Mouse (Mus musculus): ENCODE results near the gene Prr5l. TPM values are rescaled to one million over a fixed set of nuclear protein-coding genes. Genes with fewer than 3 reads are reported as not detected.
A peak's percentile ranks its signal among the peaks of the same experiment; 100 is the strongest.

Gene Prr5l
- total RNA-seq, 2 experiments from 2014 or later: 3.8 to 4.6 TPM

- no peak for DNase-seq
Measured at GRCm38 (mm10) chr2:101881471-101882162, 1.2 kb downstream of the Prr5l start.

GRCm38 (mm10) chr2:101871179-101871578, 11.6 kb downstream of the Prr5l start:
- DNase-seq: peak; percentile 58

GRCm38 (mm10) chr2:101868683-101869082, 14.1 kb downstream of the Prr5l start:
- no peak for DNase-seq

DNA sequence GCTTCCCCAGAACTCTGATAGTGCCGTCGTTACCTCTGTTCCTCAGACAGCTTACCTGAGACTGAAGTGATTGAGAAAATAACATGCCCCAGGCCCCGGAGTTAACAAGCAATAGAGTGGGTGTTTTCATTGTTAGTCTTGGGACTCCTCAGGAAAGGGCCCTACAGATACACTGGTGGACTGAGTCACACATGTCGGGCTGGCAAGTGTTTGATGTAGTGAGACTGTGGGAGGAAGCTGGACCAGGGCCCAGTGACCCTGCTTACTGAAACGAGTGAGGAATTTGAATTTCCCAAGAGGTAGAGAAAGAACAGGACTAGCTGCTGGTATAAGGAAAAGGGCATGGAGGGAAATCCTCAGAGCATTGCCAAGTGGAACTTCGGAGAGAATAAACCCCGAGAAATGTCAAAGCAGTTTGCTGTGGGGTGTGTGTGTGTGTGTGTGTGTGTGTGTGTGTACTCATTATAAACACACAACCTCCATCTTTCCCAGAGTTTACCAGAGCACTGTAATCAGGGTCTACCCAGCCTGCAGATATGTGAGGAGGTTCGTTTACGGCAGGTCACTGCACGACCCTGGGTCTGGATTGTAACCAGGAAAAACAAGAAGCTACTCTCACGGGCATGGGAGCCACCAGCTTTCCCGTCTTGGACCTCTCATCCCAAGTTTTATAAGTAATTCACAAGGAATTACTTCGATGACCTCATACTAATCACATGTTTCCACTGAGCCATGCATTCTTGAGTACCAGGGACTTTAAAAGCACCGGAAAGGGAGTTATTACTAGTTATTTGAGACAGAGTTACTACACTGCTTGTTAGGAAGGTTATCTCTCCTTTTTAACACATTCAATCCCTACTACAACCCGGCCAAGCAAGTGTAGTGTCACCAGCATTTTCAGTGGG, 20.4 kb downstream of the Prr5l start:
- DNase-seq: peak; percentile 56

DNA sequence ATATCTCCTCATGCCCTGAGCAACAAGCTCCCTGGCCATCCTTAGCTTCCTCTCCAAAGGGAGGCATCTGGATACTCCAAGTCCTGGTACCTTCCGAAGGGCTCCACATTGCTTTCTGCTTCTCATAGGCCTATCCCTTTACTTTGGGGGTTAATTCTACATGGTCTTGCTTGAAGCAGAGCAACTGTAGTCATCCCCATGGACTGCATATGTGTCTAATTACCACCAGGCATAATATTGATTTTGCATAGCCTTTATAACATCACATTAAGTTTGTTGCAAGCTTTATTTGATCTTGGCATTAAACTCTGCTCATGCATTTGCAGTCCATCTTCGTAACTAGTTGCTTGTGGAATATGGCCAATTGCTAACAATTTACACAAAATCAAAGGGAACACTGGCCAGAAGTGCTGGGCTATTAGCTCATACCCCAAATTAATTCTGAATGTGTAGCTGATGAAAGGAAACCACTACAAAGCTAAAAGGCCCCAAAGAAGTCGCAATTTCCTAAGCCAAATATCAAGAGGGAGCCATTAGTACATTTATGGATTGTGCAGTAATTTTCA, 21.8 kb downstream of the Prr5l start:
- no peak for DNase-seq

GRCm38 (mm10) chr2:101856174-101856573, 26.7 kb downstream of the Prr5l start:
- DNase-seq: no peak

DNA sequence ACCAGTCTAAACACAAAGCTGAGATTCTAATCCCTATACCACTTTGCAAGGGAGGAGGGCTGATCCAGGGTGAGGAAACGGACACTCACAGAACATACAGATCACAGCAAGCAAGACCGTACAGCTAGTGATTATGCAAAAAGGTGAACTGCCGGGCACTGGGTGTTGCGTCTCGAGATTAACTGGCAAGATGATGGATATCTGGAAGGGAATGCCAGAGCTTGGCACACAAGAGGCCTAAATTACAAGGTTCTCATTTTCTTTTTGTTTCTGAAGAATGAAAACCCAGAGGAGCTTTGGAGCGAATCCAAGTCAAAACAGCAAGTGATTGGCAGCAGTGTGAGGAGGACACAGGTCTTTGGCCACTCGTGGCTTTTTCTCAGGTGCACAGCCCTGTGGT, 28.0 kb downstream of the Prr5l start:
- DNase-seq: no peak

GRCm38 (mm10) chr2:101842756-101843155, 40.1 kb downstream of the Prr5l start:
- DNase-seq: no peak

GRCm38 (mm10) chr2:101834816-101835523, 47.9 kb downstream of the Prr5l start:
- no peak for DNase-seq

DNA sequence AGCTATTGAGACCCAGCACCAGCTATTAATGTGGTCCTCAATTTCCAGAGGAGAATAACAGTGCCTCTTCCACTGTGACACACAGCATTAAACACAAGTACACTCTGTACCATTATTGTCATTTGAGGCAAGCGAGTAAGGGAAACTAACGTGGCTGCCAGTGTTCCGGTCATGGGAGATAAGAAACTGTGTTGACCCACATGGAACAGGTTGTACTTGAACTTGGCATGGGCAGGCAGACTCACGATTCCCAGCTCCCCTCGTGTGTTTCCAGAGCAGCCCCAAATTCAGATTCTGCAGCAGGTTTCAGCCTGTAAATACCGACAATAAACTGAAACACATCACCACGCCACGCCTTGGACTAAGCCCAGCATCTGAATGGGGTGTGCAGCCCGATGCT, 50.5 kb downstream of the Prr5l start:
- no peak for DNase-seq

- DNase-seq: no peak
Measured at GRCm38 (mm10) chr2:101831851-101832250, 51.0 kb downstream of the Prr5l start.

- DNase-seq: no peak
Measured at GRCm38 (mm10) chr2:101830186-101830915, 52.5 kb downstream of the Prr5l start.

GRCm38 (mm10) chr2:101829013-101829412, 53.8 kb downstream of the Prr5l start:
- DNase-seq: no peak

DNA sequence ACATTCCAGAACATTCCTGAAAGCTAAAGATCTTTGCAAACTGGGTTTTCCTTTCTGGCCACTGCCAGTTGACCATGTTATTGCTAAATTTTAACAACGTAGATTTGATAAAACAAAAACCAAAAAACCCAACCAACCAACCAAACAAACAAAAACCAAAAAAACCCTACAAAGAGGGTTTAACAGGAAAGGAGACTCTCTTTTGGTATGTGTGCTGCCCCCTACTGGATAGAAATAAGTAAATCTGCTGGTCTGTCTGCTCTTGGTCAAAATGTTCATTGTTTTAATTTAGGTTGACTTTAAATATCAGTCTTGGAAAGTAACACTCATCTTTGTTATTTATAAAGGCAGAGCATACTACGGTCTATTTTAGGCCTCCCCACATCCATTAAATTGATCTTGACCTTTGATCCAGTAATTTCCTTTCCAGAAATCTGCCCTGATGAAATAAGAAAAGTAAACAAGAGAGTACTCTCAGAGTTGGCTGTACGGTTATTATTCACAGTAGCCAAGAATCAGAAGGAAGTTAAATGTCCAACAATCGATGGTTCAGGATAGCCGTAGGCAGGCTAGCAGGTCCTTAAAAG, 54.7 kb downstream of the Prr5l start:
- DNase-seq: no peak

- no peak for DNase-seq
Measured at GRCm38 (mm10) chr2:101827626-101828025, 55.2 kb downstream of the Prr5l start.

DNA sequence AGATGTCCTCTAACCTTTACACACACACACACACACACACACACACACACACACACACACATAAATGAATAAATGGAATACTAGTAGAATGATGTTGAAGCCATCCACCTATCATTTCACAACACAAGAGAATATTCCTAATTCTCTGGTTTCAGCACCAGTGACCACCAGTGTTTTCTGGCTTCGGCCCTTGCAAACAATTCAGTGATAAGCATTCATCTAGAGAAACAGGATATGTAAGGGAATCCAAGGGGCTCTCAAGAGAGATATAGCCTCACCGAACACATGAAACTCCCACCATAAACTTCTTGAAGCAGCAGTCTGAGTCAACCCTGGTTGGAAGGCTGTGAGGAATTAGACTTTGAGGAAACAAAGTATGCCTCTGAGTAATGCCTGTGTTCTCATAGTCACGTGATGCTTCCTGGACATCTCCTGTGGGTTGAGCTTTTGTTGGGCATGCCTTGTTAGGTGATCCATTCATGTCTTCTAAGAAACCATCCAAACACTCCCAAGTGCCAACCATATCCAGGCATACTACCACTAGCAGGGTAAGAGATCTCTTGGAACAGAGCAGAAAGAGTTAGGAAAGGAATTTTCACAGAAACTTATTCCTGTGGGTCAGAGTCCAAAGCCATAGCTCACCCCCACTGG, 55.8 kb downstream of the Prr5l start:
- DNase-seq: no peak

GRCm38 (mm10) chr2:101826186-101826707, 56.6 kb downstream of the Prr5l start:
- no peak for DNase-seq

DNA sequence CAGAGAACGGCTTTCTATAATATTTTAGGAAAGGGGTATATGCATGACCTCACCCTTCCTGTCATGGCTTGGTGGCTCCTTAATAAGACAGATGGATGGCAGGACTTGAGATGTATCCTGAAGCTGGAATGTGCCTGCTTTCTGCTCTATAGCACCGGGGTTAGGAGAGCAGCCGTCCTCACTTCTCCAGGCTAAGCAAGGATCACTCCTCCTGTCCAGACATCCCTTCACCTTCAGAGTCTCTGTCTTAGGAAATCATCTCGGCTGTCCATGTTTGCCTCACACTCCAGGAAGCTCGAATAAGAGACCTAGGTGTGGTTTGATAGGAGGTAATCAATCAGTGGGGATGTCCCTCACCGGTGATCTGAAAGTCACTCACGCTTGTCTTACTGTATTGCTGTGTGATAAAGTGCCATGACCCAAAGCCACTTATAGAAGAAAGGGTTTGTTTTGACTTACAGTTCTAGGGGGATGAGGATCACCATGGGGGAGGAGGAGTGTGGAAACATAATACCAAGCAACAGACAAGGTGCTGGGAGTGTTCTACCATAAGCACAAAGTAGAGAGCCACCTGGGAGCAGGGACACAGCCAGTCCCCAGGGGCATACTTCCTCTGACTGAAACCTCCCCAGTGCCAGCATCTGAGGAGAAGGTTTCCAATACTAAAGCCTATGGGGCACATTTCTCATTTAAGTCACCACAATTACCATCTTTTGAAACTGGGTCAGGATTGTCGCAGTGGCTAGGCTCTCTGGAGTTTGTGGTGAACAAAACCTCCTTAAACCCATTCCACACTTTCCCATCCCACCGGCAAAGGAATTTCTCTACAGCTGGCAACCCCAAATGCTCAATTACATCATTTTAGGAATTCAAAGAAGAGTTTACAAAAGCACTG, 57.4 kb downstream of the Prr5l start:
- no peak for DNase-seq

GRCm38 (mm10) chr2:101823821-101824220, 59.0 kb downstream of the Prr5l start:
- no peak for DNase-seq

DNA sequence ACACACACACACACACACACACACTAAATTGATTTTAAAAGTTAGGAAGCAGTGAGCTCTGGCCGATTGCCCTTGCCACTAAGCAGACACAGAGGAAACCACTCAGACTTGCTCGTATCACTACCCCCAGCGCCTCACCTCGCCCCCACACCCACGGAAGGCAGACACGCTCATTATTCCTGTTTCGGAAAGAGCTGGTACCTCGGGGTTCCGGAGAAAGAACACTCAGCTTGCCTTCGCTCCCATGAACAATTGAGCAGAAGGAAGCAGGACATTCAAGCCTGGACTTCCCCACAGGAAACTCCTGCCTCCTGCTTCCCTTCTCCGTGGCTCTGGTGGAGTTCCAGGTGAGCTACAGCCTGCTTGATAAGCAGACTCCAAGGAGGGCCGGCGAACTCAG, 60.0 kb downstream of the Prr5l start:
- DNase-seq: peak; percentile 38
